Mouse (Mus musculus): ENCODE measurements around the gene Anapc15-ps. TPM values are rescaled to one million over a fixed set of nuclear protein-coding genes. Genes with fewer than 3 reads are reported as not detected.
"Not testable (repeated sequence)": the region's sequence is repeated elsewhere in the genome, so short reads cannot be mapped to it uniquely, and the experiment has no call there.

The Anapc15-ps gene
- polyA plus RNA-seq, 1 experiment from 2014 or later = not detected

DNA sequence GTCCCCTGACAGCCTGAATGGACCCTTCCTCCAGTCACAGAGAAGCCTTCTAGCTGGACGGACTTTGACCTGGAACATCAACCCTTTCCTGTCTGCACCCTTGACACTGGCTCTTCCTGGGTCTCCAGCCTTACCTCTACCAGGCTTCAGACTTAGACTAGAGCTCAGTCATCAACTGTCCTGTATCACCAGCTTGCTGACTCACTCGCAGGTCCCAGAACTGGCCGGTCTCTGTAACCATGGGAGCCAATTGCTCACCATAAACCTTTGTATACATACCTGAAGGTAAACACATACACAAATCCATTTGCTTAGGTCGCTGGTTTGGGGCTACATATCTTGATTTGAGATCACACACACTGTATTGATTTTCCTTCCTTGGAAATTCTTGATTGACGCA, 33.8 kb downstream of the Anapc15-ps start:
- no peak overlapping the region for H3K27ac ChIP-seq (ENCODE audit: low read depth, low read length)

GRCm38 (mm10) chr10:95634751-95635150, 38.5 kb downstream of the Anapc15-ps start:
- ATAC-seq (ENCODE audit: insufficient read depth, low FRiP score, low TSS enrichment) = no peak
- H3K27ac ChIP-seq (ENCODE audit: low read depth, low read length) = no peak overlapping the region
- no peak overlapping the region for H3K9ac ChIP-seq (ENCODE audit: low read length)
- no peaks in the 10 kb centered on the region for H3K36me3 ChIP-seq (ENCODE audit: control insufficient read depth, insufficient read depth, low read length)
- no peaks in the 10 kb centered on the region for H3K27me3 ChIP-seq (ENCODE audit: control insufficient read depth, insufficient read depth, low read length)
- H3K9me3 ChIP-seq (ENCODE audit: control insufficient read depth, low read length) = no peaks in the 10 kb centered on the region
- no peak overlapping the region for H3K4me3 ChIP-seq (ENCODE audit: low read depth, low read length)
- no peak for DNase-seq (ENCODE audit: low spot score)
- WGBS = 92% methylated on average over 15 of the region's 15 CpGs
- no peaks in the 10 kb centered on the region for H3K4me1 ChIP-seq (ENCODE audit: control insufficient read depth, insufficient read depth, low read length)
- H3K4me2 ChIP-seq (ENCODE audit: low read depth) = no peak overlapping the region

More for the DNA sequence above, 33.8 kb downstream of the Anapc15-ps start:
- 71% methylated on average over 5 of the region's 5 CpGs for WGBS
- Histone ChIP-seq H3K4me2 (ENCODE audit: low read depth) (no peak overlapping the region), H3K9me3 (ENCODE audit: control insufficient read depth, low read length) (no peaks in the 10 kb centered on the region), H3K27me3 (ENCODE audit: control insufficient read depth, insufficient read depth, low read length) (no peaks in the 10 kb centered on the region), H3K9ac (ENCODE audit: low read length) (no peak overlapping the region), H3K36me3 (ENCODE audit: control insufficient read depth, insufficient read depth, low read length) (no peaks in the 10 kb centered on the region), H3K4me3 (ENCODE audit: low read depth, low read length) (no peak overlapping the region), H3K4me1 (ENCODE audit: control insufficient read depth, insufficient read depth, low read length) (no peaks in the 10 kb centered on the region)
- ATAC-seq (ENCODE audit: insufficient read depth, low FRiP score, low TSS enrichment) (no peak), DNase-seq (ENCODE audit: low spot score) (no peak)

DNA sequence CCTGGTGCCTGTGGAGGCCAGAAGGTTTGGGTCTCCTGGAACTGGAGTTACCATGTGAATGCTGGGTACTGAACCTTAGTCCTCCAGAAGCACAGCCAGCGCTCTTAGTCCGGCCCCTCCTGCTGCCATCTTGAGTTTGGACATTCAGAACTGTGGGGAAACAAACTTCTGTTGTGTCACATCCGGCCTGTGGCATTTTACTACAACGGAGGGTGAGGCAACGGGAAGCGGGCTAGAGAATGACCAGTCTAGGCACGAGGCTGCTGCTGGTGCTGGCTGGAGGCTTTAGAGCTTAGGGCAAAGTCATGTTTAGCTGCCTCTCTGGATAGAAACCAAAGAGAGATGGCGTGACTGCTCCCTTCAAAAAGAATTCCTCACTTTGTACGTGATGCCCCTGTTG, 39.0 kb downstream of the Anapc15-ps start:
- no peak overlapping the region for H3K9ac ChIP-seq (ENCODE audit: low read length)
- 94% methylated on average over 9 of the region's 9 CpGs for WGBS
- ATAC-seq (ENCODE audit: insufficient read depth, low FRiP score, low TSS enrichment) (no peak), DNase-seq (ENCODE audit: low spot score) (no peak)
- no peaks in the 10 kb centered on the region for H3K27me3 ChIP-seq (ENCODE audit: control insufficient read depth, insufficient read depth, low read length)
- no peaks in the 10 kb centered on the region for H3K9me3 ChIP-seq (ENCODE audit: control insufficient read depth, low read length)
- no peak overlapping the region for H3K4me2 ChIP-seq (ENCODE audit: low read depth)
- no peaks in the 10 kb centered on the region for H3K36me3 ChIP-seq (ENCODE audit: control insufficient read depth, insufficient read depth, low read length)
- no peak overlapping the region for H3K27ac ChIP-seq (ENCODE audit: low read depth, low read length)
- no peaks in the 10 kb centered on the region for H3K4me1 ChIP-seq (ENCODE audit: control insufficient read depth, insufficient read depth, low read length)
- no peak overlapping the region for H3K4me3 ChIP-seq (ENCODE audit: low read depth, low read length)

- no peaks in the 10 kb centered on the region for H3K9me3 ChIP-seq (ENCODE audit: control insufficient read depth, low read length)
- no peak overlapping the region for H3K4me2 ChIP-seq (ENCODE audit: low read depth)
- H3K27me3 ChIP-seq (ENCODE audit: control insufficient read depth, insufficient read depth, low read length) = no peaks in the 10 kb centered on the region
- H3K4me3 ChIP-seq (ENCODE audit: low read depth, low read length) = no peak overlapping the region
- H3K4me1 ChIP-seq (ENCODE audit: control insufficient read depth, insufficient read depth, low read length) = no peaks in the 10 kb centered on the region
- ATAC-seq (ENCODE audit: insufficient read depth, low FRiP score, low TSS enrichment) (no peak), DNase-seq (ENCODE audit: low spot score) (no peak)
- no peak overlapping the region for H3K27ac ChIP-seq (ENCODE audit: low read depth, low read length)
- H3K36me3 ChIP-seq (ENCODE audit: control insufficient read depth, insufficient read depth, low read length) = no peaks in the 10 kb centered on the region
- 62% methylated on average over 2 of the region's 2 CpGs for WGBS
- H3K9ac ChIP-seq (ENCODE audit: low read length) = no peak overlapping the region
Observed at GRCm38 (mm10) chr10:95631568-95631967, 41.7 kb downstream of the Anapc15-ps start.

DNA sequence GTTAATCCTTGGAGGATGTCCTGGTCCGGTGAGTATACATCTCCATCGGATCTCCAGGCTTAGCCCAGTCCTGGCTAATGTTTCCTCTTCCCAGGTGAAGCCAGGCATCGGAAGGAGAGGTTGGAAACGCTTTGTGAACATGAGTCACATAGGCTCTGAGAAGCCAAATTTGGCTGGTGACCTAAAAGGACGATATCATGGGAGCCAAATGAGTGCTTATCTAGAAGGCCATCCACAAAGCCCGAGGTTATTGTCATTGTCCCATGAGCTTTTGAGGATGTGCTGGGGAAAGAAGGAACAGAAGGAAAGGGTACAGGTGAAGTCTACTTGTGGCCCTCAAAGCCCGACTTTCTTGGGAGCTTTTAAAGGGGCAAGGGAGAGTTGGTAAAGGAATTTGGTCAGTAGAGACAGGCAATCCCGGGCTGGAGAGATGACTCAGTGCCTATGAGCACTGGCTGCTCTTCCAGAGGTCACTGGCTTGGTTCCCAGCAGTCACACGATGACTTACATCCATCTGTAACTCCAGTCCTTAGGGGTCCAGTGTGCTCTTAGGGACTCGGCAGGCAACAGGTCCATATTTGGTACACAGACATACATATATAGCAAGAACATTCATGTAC, 42.4 kb downstream of the Anapc15-ps start:
- Histone ChIP-seq H3K9me3 (ENCODE audit: control insufficient read depth, low read length) (no peaks in the 10 kb centered on the region), H3K4me1 (ENCODE audit: control insufficient read depth, insufficient read depth, low read length) (no peaks in the 10 kb centered on the region), H3K27ac (ENCODE audit: low read depth, low read length) (no peak overlapping the region), H3K4me3 (ENCODE audit: low read depth, low read length) (no peak overlapping the region), H3K36me3 (ENCODE audit: control insufficient read depth, insufficient read depth, low read length) (no peaks in the 10 kb centered on the region), H3K27me3 (ENCODE audit: control insufficient read depth, insufficient read depth, low read length) (no peaks in the 10 kb centered on the region), H3K4me2 (ENCODE audit: low read depth) (no peak overlapping the region), H3K9ac (ENCODE audit: low read length) (no peak overlapping the region)
- 87% methylated on average over 10 of the region's 10 CpGs for WGBS
- DNase-seq (ENCODE audit: low spot score) = no peak
- ATAC-seq (ENCODE audit: insufficient read depth, low FRiP score, low TSS enrichment) = no peak

- ATAC-seq (ENCODE audit: insufficient read depth, low FRiP score, low TSS enrichment); H3K9me3 ChIP-seq (ENCODE audit: control insufficient read depth, low read length); H3K4me3 ChIP-seq (ENCODE audit: low read depth, low read length); H3K4me1 ChIP-seq (ENCODE audit: control insufficient read depth, insufficient read depth, low read length); H3K9ac ChIP-seq (ENCODE audit: low read length); DNase-seq (ENCODE audit: low spot score); H3K36me3 ChIP-seq (ENCODE audit: control insufficient read depth, insufficient read depth, low read length); H3K4me2 ChIP-seq (ENCODE audit: low read depth); H3K27ac ChIP-seq (ENCODE audit: low read depth, low read length); H3K27me3 ChIP-seq (ENCODE audit: control insufficient read depth, insufficient read depth, low read length): not testable (repeated sequence)
- WGBS = 90% methylated on average over 4 of the region's 4 CpGs
Observed at GRCm38 (mm10) chr10:95630166-95630565, 43.1 kb downstream of the Anapc15-ps start.

- WGBS = 74% methylated on average over 2 of the region's 2 CpGs
- H3K36me3 ChIP-seq (ENCODE audit: control insufficient read depth, insufficient read depth, low read length) = no peaks in the 10 kb centered on the region
- no peaks in the 10 kb centered on the region for H3K9me3 ChIP-seq (ENCODE audit: control insufficient read depth, low read length)
- DNase-seq (ENCODE audit: low spot score) (no peak), ATAC-seq (ENCODE audit: insufficient read depth, low FRiP score, low TSS enrichment) (no peak)
- no peak overlapping the region for H3K4me3 ChIP-seq (ENCODE audit: low read depth, low read length)
- no peaks in the 10 kb centered on the region for H3K27me3 ChIP-seq (ENCODE audit: control insufficient read depth, insufficient read depth, low read length)
- H3K9ac ChIP-seq (ENCODE audit: low read length) = no peak overlapping the region
- no peaks in the 10 kb centered on the region for H3K4me1 ChIP-seq (ENCODE audit: control insufficient read depth, insufficient read depth, low read length)
- H3K27ac ChIP-seq (ENCODE audit: low read depth, low read length) = no peak overlapping the region
- H3K4me2 ChIP-seq (ENCODE audit: low read depth) = no peak overlapping the region
Observed at GRCm38 (mm10) chr10:95628338-95628737, 44.9 kb downstream of the Anapc15-ps start.

DNA sequence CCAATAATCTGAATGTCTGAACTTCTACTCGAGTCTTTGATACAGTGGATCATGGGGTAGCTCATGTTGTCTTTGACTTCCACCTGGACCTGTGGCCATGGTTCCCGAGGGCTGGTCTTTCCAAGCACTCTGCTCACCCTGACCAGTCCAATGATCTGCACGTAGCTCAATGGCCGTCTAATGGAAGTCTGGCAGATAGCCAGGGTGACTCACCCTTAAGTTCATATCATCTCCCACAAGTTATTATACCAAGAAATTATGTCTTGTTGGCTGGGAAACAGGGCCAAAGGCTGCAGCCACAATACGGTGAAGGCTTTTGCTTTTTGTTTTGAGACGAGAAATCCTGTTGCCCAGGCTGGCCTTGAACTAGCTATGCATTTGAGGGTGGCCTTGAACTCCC, 45.9 kb downstream of the Anapc15-ps start:
- Histone ChIP-seq H3K27ac (ENCODE audit: low read depth, low read length) (no peak overlapping the region), H3K9ac (ENCODE audit: low read length) (no peak overlapping the region), H3K4me2 (ENCODE audit: low read depth) (no peak overlapping the region), H3K27me3 (ENCODE audit: control insufficient read depth, insufficient read depth, low read length) (no peaks in the 10 kb centered on the region), H3K9me3 (ENCODE audit: control insufficient read depth, low read length) (no peaks in the 10 kb centered on the region), H3K4me3 (ENCODE audit: low read depth, low read length) (no peak overlapping the region), H3K36me3 (ENCODE audit: control insufficient read depth, insufficient read depth, low read length) (no peaks in the 10 kb centered on the region), H3K4me1 (ENCODE audit: control insufficient read depth, insufficient read depth, low read length) (peaks cover 3% of the 10 kb centered on the region; the same call in 1 of the 2 replicates)
- no peak for ATAC-seq (ENCODE audit: insufficient read depth, low FRiP score, low TSS enrichment)
- no peak for DNase-seq (ENCODE audit: low spot score)
- 94% methylated on average over 6 of the region's 6 CpGs for WGBS

- Histone ChIP-seq H3K27ac (ENCODE audit: low read depth, low read length) (no peak overlapping the region), H3K4me3 (ENCODE audit: low read depth, low read length) (no peak overlapping the region), H3K4me2 (ENCODE audit: low read depth) (no peak overlapping the region), H3K36me3 (ENCODE audit: control insufficient read depth, insufficient read depth, low read length) (no peaks in the 10 kb centered on the region), H3K9me3 (ENCODE audit: control insufficient read depth, low read length) (no peaks in the 10 kb centered on the region), H3K27me3 (ENCODE audit: control insufficient read depth, insufficient read depth, low read length) (no peaks in the 10 kb centered on the region), H3K9ac (ENCODE audit: low read length) (no peak overlapping the region), H3K4me1 (ENCODE audit: control insufficient read depth, insufficient read depth, low read length) (peaks cover 3% of the 10 kb centered on the region; the same call in 1 of the 2 replicates)
- no peak for DNase-seq (ENCODE audit: low spot score)
- 83% methylated on average over 6 of the region's 6 CpGs for WGBS
- ATAC-seq (ENCODE audit: insufficient read depth, low FRiP score, low TSS enrichment) = no peak
Observed at GRCm38 (mm10) chr10:95625300-95625699, 48.0 kb downstream of the Anapc15-ps start.
